Mouse (Mus musculus): Measurements from ENCODE around the gene Pagr1a. TPM values are rescaled to one million over a fixed set of nuclear protein-coding genes. Genes with fewer than 3 reads are reported as not detected.

The Pagr1a gene
- total RNA-seq, 2 experiments from 2014 or later, result 22.5 to 23.9 TPM

- no peak for DNase-seq (ENCODE audit: low spot score in 2 of 2)
- intact Hi-C loops (cut with DNase I), result no loop called here
Observed at GRCm38 (mm10) chr7:127009307-127010085, 7.7 kb downstream of the Pagr1a start.

- intact Hi-C loops (cut with DNase I), result loop anchor here (1.0 kb wide), 1 partner anchor 23 kb away; no protein-coding TSS in a partner anchor
- DNase-seq (ENCODE audit: low spot score in 2 of 2), result peak; percentile 74 to 93
Observed at GRCm38 (mm10) chr7:127008239-127009019, 8.7 kb downstream of the Pagr1a start.

- DNase-seq (ENCODE audit: low spot score in 2 of 2), result no peak
- intact Hi-C loops (cut with DNase I), result loop anchor here (1.0 kb wide), 1 partner anchor 22 kb away; no protein-coding TSS in a partner anchor
Observed at GRCm38 (mm10) chr7:127007313-127008024, 9.7 kb downstream of the Pagr1a start.

GRCm38 (mm10) chr7:127004122-127004875 is 12.9 kb downstream of the Pagr1a start:
- intact Hi-C loops (cut with DNase I), result no loop called here
- DNase-seq (ENCODE audit: low spot score in 2 of 2), result no peak

GRCm38 (mm10) chr7:127003620-127004019 is 13.5 kb downstream of the Pagr1a start:
- no peak for DNase-seq (ENCODE audit: low spot score in 2 of 2)

GRCm38 (mm10) chr7:126999568-126999967 is 17.6 kb downstream of the Pagr1a start:
- intact Hi-C loops (cut with DNase I), result no loop called here
- DNase-seq (ENCODE audit: low spot score in 2 of 2), result no peak

More at GRCm38 (mm10) chr7:127003620-127004019, 13.5 kb downstream of the Pagr1a start:
- intact Hi-C loops (cut with DNase I), result no loop called here

- intact Hi-C loops (cut with DNase I), result no loop called here
Observed at GRCm38 (mm10) chr7:126996449-126996848, 20.7 kb downstream of the Pagr1a start.

GRCm38 (mm10) chr7:126988816-126989215 is 28.3 kb downstream of the Pagr1a start:
- DNase-seq (ENCODE audit: low spot score in 2 of 2), result no peak
- intact Hi-C loops (cut with DNase I), result loop anchor here (5.0 kb wide), 1 partner anchor 113 kb away; no protein-coding TSS in a partner anchor

More at GRCm38 (mm10) chr7:126996449-126996848, 20.7 kb downstream of the Pagr1a start:
- no peak for DNase-seq (ENCODE audit: low spot score in 2 of 2)

GRCm38 (mm10) chr7:126986319-126986718 is 30.8 kb downstream of the Pagr1a start:
- DNase-seq (ENCODE audit: low spot score in 2 of 2), result peak; percentile 35 to 60
- intact Hi-C loops (cut with DNase I), result loop anchor here (5.0 kb wide), 1 partner anchor 116 kb away; no protein-coding TSS in a partner anchor

- peak; percentile 40 to 89 for DNase-seq (ENCODE audit: low spot score in 2 of 2)
- intact Hi-C loops (cut with DNase I), result loop anchor here (1.0 to 5.0 kb wide), 3 partner anchors 23 to 117 kb away; partner anchors contain the start of gene Maz
Observed at GRCm38 (mm10) chr7:126984667-126985444, 32.3 kb downstream of the Pagr1a start.

- intact Hi-C loops (cut with DNase I), result no loop called here
- no peak for DNase-seq (ENCODE audit: low spot score in 2 of 2)
Observed at GRCm38 (mm10) chr7:126983113-126983512, 34.0 kb downstream of the Pagr1a start.

- intact Hi-C loops (cut with DNase I), result no loop called here
- DNase-seq (ENCODE audit: low spot score in 2 of 2), result no peak
Observed at GRCm38 (mm10) chr7:126982054-126982453, 35.1 kb downstream of the Pagr1a start.

- no peak for DNase-seq (ENCODE audit: low spot score in 2 of 2)
- intact Hi-C loops (cut with DNase I), result no loop called here
Observed at GRCm38 (mm10) chr7:126981601-126982000, 35.6 kb downstream of the Pagr1a start.

GRCm38 (mm10) chr7:126978841-126979240 is 38.3 kb downstream of the Pagr1a start:
- intact Hi-C loops (cut with DNase I), result no loop called here
- no peak for DNase-seq (ENCODE audit: low spot score in 2 of 2)

GRCm38 (mm10) chr7:126976878-126977459 is 40.2 kb downstream of the Pagr1a start:
- intact Hi-C loops (cut with DNase I), result loop anchor here (2.0 kb wide), 2 partner anchors 26 to 38 kb away; partner anchors contain the start of genes Mvp and Sez6l2
- DNase-seq (ENCODE audit: low spot score in 2 of 2), result no peak

- peak; percentile 94 to 97 for DNase-seq (ENCODE audit: low spot score in 2 of 2)
- intact Hi-C loops (cut with DNase I), result loop anchor here (2.0 kb wide), 2 partner anchors 25 to 39 kb away; partner anchors contain the start of genes Mvp and Sez6l2
Observed at GRCm38 (mm10) chr7:126975950-126976866, 40.9 kb downstream of the Pagr1a start, which contains the start of gene Cdiptos. Gene Cdiptos, minus strand, starts transcription at chr7:126976098.

- DNase-seq (ENCODE audit: low spot score in 2 of 2), result no peak
- intact Hi-C loops (cut with DNase I), result no loop called here
Observed at GRCm38 (mm10) chr7:126975893-126975949, 41.4 kb downstream of the Pagr1a start, which contains the start of gene Cdipt. Gene Cdipt, plus strand, starts transcription at chr7:126975914.

Measured in left cerebral cortex, postnatal 25 days (tissue).